Mouse (Mus musculus) adrenal gland (tissue): ENCODE measurements around the gene Cercam.

Experiments
- intact Hi-C: fragments of 180-260 bp; cut with DNase I; formaldehyde crosslinking; loops from one replicate; pipeline ENCODE4 v1.15.1; 2025
- long read RNA-seq, 2 experiments: library from polyadenylated mRNA; unstranded; transcript quantifications; one replicate each; pipeline ENCODE4 v2.0.0; 2020; ENCODE audit warnings: borderline replicate concordance in 1 of 2; ENCODE audit not compliant: insufficient replicate concordance in 1 of 2

Gene Cercam
- long read RNA-seq, experiment 1, partial matches to known transcripts, result 1 of 4 reads
- long read RNA-seq, experiment 1, other reads (novel, unspliced or antisense), result 3 of 4 reads
- long read RNA-seq, experiment 2, transcript Cercam-201 (12 exons, 2,715 nt), result major isoform, 5 of 8 reads
- long read RNA-seq, experiment 2, partial matches to known transcripts, result 3 of 8 reads
- long read RNA-seq, experiment 2, other reads (novel, unspliced or antisense), result 0 of 8 reads

DNA sequence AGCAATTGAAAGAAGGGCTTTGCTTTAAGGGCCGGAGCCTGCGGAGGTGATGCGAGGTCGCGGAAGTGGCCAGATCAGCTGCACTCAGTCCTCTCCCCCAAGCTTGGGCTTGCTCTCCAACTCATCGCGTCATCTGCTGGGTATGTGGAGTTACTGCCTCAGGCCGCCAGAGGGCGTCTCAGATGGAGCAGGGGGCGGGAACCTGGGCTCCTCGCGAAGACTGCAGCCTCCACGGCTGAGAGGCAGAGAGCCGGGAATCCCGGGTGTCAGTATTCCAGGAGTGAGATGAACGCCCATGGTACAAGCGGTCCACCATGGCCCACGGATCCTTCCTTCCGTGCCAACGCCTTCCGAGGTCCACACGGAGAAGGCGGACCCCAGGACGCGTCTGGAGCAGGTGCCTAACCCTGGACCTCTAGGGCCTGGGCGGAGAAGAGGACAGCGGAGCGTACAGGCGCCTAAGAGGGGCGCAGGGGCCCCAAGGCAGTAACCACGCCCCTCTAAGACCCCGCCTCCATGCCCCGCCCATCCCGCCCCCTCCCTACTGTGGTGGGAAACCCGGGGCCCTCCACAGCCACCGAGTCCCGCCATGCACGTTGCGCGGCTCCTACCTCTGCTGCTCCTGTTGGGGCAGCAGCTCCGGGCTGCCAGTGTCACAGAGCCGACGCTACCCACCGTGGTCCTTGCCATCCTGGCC is at the start of gene Cercam:
Gene Cercam (plus strand): TSS at position 216 of the 697 bp plus-strand sequence.
- intact Hi-C loops, result no loop called here

DNA sequence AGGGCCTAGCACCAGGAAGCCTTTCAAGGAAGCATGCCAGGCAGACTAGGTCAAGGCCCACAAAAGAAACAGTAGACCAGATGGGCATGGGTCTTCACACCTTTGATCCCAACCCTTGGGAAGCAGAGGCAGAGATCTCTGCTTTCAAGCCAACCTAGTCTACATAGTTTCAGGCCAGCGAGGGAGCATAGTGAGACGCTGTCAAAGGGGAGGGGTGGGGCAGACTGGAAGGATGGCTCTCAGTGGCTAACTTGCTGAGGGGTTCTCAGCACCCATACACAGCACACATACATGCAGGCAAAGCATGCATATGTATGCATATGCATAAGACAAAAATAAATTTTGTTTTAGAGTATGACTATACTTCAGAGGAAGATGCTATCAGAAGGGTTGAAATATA is 49.6 kb upstream of the Cercam start:
- intact Hi-C loops, result loop anchor here (2.0 to 5.0 kb wide), 2 partner anchors 38 to 55 kb away; no protein-coding TSS in a partner anchor

DNA sequence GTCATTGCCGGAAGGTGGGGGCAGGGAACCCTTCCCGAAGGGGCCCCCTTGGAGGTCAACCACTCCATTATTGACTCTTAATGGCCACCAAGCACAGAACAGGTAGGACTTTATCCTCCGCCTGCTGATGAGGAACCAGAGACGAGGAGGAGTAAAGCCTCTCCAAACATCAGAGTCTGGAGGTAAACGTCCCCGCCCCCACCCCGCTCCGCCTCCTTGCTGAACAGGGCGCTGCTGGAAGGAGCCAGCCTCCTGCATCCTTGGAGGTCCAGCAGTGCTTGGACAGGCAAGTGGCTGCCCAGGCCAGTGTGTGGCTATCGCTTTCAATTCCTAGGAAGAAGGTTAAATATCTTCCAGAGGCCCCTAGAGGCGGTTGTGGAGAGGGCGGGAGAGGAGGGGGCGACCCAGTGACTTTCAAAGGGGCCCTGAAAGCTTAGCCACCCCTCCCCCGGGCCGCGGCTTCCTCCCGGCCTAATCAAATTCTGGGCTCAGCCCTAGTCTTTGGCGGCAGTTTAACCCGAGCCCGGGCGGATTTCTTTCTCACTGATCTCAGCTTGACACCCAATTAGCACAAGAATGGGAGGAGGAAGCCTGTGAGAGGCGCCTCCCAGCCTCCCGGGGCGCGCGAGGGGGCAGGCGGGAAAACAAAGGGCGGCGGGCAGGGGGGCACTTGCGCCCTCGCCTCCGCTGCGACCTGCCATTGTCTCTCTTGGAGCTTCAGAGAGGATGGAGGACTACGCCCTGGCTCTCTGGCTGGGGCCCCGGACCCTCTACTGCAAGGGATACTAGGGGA is 48.7 kb upstream of the Cercam start, which contains the start of gene Urm1:
Gene Urm1 (plus strand): TSS at position 51 of the 793 bp plus-strand sequence.
- intact Hi-C loops, result no loop called here

DNA sequence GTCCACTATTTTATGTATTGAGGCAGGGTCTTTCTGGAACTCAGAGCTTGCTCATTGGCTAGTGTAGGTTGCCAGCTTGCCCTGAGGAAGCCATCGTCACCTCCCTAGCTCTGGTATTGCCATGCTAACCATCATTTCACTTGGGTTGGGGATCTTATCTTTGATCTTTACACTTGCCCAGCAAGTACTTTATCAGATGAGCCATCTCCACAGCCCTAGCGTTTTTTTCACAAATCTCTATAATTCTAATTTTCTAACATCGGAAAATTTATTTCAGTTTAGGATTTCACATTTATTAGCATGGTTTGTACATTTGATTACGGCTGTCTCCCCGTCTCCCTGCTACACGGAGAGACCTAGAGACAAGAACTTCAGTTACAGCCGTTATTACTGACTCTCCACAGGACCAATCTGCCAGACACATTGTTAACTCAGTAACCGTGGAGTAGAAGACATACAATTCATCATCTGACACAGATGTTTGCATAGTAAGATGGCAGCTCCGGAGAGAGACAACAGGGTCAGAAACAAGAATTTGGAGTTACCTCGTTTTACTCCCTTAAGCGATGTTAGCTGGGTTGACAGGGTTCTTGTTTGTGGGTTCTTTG is 42.5 kb upstream of the Cercam start:
- intact Hi-C loops, result no loop called here

DNA sequence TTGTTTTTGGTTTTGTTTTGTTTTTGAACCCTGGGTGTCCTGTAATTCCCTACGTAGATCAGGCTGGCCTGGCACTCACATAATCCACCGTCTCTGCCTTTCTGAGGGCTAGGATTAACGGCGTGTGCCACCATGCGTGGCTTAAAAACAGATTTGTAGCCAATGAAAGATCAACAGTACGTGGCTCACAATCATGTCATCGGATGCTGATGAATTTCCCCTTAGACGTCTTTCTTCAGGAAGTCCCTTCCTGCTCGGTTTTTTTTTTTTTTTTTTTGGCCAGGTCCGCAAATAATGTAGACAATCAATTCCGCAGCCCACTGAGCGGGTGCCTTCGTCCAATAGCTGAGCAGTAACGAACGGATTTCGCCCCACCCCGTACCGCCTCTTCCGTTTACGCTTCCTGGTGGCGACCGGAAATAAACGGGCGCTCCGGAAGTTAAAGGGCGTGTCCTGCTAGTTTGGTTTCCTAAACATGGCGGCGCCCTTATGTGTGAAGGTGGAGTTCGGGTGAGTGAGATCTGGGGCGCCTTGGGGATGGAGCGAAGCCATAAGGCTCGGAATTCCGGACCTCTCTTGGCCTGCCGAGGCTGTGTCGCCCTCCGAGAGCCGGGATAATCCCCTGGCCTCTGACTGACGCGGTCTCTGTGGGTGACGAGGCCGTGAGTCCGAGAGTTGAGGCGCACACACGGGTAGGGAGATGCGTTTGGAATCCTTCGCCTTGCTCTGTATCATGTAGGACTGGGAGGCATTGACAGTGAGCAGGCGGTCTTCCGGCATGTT is 41.8 kb upstream of the Cercam start:
- intact Hi-C loops, result no loop called here

DNA sequence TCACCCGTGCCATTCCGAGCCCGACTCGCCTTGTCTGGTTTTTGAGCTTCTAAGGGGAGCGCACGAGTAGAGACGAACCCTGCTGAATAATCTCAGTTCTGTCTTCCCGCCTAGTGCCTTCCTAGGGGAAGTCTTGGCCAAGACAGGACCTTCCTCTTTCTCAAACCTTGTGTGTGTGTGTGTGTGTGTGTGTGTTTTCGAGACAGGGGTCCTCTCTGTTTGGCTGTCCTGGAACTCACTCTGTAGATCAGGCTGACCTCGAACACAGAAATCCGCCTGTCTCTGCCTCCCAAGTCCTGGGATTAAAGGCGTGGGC is 41.3 kb upstream of the Cercam start:
- intact Hi-C loops, result no loop called here

DNA sequence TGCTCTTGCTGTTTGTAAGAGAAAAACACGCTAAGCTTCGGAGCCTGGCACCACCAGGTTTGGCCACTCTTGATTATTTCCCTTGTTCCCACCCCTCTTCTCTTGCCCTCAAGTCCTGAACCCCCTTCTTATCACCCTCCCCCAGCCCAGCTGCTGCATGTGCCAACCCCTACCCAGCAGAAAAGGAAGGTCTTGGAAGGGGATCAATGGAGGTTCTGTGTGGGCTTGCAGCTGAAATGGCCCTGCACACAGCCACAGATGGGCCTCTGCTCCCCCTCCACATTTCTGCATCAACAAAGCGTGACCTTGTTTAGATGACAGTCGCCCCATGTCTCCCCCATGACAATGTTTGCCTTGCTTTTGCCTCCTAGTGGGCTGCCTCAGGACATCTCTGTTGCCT is 37.9 kb upstream of the Cercam start:
- intact Hi-C loops, result no loop called here

DNA sequence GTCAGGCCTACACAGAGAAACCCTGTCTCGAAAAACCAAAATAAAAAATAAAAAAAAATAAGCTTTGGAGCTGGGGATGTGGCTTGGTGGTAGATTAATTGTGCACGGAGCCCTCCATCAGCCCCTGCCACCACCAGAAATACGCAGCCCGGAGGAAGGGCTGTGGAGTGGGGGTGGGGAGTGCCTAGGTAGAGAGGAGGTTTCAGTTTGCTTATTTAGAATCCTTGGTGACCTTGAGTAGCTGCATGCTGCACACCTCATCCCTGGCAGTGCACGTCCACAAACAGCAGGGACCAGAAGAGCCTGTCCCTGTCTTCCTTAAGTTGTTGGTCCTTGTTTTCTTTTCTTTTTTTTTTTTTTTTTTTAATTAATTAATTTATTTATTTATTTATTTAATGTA is 35.2 kb upstream of the Cercam start:
- intact Hi-C loops, result no loop called here

DNA sequence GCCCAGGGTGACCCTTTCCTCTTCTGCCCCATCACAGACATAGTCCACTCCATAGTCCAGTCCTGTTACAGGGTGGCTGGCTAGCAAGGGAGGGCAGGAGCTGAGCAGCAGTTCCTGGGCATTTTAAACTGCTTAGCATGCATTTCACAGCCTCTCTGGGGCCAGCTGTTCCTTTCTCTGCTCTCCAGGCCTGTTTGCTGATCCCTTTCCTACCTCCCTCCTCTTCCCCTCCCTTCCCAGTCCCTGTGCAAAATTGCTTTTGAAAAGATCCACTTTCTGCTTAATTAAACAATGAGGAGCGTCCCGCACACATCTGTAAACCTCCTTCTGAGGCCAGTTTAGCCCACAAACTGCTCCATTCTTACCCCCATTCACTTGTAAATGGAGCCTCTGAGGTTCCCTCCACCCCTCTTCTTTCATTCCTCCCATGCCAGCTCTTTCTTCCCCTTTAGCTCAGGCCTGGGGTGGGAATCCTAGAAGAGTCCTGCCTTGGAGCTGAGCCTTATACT is 33.5 kb upstream of the Cercam start:
- intact Hi-C loops, result no loop called here

DNA sequence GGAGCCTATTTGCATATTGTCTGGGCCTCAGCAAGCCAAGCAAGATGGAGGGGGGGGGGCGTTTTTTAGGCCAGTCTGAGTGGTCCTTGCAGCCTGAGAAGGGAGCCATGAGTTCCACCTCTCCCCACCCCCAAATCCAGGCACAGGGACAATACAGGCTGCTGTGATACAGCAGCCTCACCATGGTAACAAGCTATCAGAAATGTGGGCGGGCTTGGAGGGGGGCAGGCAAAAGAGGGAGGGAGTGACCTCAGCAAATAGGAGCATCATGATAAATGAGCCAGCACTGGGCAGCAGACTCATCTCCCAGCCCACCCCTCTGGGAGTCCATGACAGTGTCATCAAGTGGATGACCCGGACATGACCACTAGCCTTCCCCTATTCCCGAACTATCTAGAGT is 29.5 kb upstream of the Cercam start:
- intact Hi-C loops, result no loop called here

DNA sequence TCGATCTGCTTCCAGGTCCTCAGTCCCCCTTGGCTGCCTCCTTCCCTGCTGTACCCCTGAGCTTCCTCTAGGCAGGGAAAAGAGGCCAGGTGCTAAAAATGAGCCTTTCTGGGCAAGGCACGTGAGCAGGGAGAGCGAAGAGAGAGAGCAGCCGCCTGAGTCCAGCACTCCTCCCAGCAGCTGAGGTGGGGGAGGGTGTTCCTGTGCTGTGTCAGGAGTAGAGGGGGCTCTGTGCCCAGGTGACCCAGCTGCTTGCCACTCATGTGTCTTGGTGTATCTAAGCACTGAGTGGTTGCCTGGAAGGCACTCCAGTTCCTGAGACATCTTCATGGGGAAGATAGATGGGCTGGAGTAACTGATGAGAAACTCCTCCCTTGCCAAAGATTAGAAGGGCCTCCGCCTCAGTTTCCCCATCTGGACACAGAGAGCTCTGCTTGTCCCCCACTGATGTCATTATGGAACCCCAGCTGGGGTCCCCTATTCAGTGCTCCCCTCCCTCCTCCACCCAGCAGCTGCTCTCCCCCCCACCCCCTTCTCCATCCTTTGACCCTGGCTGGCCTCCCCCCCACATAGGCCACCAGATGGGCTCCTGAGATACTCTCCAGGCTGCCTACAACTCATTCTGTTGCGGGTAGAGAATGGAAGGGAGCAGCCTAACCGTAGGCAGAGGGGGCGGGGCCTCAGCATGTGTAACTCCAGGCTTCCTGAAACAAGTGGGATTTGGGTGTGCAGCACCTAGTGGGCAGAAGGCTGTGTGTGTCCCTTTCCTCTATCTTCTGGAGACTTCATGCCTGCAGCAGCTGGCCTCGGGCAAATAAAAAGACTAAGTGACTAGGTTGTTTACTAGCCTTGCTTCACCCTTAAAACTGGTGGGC is 25.5 kb upstream of the Cercam start:
- intact Hi-C loops, result no loop called here

DNA sequence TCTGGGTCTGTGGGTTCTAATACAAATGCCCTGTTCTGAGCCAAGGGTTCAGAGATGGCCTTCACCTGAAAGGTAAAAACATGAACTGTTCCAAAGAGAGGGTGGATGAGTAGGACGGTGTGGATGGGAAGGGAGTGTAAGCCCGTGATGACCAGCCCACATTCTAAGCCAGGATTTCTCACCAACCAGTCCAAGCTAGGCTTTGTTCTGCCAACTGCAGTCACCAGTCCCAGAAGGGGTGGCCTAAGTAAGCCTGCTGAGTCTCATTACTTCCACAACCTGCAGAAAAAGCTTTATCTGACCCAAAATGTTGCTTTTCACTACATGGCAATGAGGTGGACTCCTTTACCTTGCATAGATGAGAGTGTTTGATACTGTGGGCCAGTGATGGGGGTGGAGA is 24.8 kb upstream of the Cercam start:
- intact Hi-C loops, result no loop called here

DNA sequence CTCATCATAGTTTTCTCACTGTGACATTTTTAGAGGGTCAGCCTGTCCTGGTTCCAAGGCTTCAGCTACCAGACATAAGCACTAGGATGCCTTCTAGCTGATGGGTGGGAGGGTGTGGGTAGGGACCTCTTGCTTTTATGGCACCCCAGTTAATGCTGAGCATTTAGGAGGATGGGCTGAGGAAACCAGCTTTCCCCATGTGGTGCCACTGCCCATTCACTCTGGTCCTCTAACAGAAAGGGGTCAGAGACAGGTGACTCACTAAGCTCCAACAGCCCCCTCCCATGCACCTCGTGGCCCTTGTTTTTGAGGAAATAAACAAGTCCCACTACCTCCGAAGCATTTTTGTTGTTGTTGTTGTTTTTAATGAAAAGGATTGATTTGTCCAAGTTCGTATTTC is 24.3 kb upstream of the Cercam start:
- intact Hi-C loops, result no loop called here

DNA sequence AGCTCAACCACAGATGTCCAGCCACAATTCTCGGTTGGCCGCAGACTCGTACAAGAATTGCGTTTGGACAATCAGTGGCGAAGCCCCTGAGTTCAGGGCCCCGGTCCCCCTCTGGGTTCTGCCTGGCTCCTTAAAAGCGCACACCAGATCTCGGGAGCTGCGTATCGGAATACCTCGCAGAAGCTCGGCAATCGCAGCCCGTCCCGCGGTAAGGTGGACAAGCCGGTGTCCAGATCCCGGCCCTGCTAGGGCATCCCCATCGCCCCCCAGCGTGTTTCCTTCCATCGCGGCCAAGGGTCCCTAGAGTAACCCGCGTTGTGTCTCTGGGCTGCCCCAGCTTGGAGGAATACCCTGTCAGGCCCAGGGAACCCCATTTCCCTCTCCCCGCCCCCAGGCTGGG is 23.3 kb upstream of the Cercam start:
- intact Hi-C loops, result no loop called here

DNA sequence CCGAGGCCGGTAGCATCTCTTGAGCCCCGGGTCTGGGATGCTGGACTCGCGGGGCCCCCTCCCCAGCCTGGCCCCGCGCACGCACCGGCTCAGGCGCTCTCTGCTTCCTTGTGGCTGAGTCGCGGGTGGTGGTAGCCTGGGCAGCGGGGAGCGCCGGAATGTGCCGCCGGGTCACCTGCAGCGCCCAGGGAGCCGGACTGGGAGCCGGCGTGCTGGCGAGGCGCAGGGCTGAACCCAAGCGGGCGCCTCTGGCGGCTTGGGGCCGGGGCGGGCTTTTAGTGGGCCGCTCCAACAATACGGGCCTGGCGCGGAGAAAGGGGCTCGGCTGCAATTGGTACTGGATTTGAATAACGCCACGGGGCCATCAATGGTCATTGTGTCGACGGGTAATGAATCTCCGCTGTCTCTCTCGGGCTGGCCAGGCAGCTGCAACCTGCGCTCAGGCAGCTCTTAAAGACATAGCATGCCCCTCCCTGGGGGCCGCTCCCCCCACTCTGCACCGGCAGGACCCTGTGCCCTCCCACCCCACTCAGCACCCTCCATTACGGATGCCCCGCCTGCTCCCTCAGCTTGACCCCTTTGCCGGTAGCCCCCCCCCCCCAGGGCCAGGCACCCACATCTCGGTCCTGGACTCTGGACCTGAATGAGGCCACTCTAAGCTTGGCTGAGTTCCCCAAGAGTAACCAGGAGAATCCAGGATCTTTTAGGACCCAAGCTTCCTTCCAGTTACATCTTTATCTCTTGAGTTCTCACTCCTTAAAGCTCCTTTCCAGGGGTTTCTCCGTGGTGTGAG is 22.7 kb upstream of the Cercam start:
- intact Hi-C loops, result no loop called here

DNA sequence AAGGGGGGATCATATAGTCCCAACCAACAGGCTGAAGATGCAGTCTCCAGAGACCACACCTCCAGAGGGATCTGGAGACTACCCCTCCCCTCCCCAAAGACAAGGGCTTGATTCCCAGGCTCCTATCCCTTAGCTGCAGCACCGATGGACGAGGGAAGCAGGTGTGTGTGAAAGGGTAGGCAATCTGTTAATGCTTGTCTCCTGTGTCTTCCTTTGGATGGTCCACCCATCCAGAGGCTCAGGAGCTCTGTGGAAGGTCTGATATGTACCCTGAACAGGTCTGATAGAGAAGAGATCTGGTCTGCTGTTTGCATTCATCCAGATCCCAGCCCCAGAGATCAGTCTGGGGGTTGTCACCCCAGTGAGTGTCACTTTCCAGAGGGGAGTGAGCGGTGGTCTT is 22.1 kb upstream of the Cercam start:
- intact Hi-C loops, result no loop called here

DNA sequence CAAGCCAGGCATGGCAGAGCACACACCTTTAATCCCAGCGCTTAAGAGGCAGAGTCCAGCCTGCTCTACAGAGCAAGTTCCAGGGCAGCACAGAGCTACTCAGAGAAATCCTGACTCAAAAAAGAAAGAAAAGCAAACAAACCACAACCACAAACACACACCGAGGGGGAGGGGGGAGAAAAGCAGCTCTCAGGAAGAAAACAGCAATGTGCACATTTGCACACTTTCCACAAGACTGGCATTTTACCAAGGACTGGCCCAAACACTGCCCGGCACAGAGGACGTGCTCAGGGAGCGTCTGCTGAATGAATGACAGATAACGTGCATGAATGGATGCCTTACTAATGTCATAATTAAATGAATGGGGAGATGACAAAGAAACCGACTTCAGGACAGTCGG is 19.9 kb upstream of the Cercam start:
- intact Hi-C loops, result no loop called here

DNA sequence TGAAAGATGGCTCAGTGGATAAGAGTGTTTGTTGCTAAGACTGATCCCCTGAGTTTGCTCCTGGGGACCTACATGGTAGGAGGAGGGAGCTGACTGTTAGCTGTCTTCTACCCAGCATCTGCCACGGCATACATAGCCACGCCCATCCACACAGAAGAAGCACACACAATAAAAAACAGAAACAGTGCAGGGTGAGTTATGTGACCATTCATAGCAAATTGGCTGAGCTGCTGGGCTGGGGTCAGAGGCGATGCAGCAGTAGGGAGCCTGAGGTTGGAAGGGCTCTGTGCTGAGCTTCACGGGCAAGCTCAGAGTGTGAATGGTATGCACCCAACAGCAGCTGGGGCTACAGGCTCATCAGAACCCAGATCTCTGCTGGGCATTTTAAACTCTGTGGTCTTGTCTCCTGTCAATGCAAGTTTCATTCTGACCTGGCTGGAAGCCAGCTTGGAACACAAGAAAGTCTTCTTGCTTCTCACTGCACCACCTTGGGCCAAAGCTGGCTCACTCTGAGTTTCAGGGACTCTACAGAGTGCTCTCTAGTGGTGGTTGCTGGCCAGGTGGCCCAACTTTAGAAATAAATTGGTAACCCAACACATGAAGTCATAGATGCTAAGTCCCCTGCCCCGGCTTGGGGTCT is 19.0 kb upstream of the Cercam start:
- intact Hi-C loops, result loop anchor here (10.0 kb wide), 1 partner anchor 85 kb away; no protein-coding TSS in a partner anchor
